Mouse (Mus musculus) adrenal gland, adult 18-20 months (tissue): Measurements from ENCODE around the gene Anapc16. TPM values are rescaled to one million over a fixed set of nuclear protein-coding genes. Genes with fewer than 3 reads are reported as not detected.
A peak's percentile ranks its signal among the peaks of the same experiment; 100 is the strongest.
"Not testable (repeated sequence)": the region's sequence is repeated elsewhere in the genome, so short reads cannot be mapped to it uniquely, and the experiment has no call there.

Source experiments
- DNase-seq, 2 experiments: peaks; one replicate each; pipeline ENCODE4 v3.0.0; 2021 to 2022; ENCODE audit warnings: low spot score in 2 of 2
- total RNA-seq, 2 experiments: library from RNA; stranded (reverse); gene quantifications; 1 replicate in 1 of 2; 2 replicates in 1 of 2; pipeline ENCODE4 v1.2.3; 2021

The Anapc16 gene
- total RNA-seq, 2 experiments from 2014 or later = 54.7 to 85.8 TPM

GRCm38 (mm10) chr10:60003213-60003752 is 348 bp upstream of the Anapc16 start:
- no peak for DNase-seq

- DNase-seq = no peak
Observed at GRCm38 (mm10) chr10:60002203-60002602, 732 bp downstream of the Anapc16 start.

GRCm38 (mm10) chr10:60001663-60002062 is 1.3 kb downstream of the Anapc16 start:
- DNase-seq = not testable (repeated sequence)

- DNase-seq = no peak
Observed at GRCm38 (mm10) chr10:59999057-59999456, 3.9 kb downstream of the Anapc16 start.

DNA sequence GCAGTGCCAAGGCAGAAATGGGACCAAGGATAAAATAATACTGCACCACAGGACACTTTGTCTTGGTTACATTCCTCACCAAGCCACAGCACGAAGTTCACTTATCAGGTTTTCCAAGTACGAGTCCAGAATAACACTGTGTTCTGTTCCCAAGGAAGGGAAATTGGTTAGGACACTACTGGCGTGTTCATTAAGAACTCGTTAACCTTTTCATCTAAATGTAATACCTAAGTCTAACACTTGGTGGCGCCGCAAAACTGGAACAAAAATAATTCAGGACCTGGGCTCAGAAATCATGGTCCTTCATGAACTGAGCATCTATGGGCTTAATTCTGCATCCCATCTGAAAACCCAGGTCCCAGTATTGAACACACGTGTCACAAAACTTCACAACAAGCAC is 5.3 kb downstream of the Anapc16 start:
- DNase-seq = peak in 1 of 2 experiments; percentile 59

DNA sequence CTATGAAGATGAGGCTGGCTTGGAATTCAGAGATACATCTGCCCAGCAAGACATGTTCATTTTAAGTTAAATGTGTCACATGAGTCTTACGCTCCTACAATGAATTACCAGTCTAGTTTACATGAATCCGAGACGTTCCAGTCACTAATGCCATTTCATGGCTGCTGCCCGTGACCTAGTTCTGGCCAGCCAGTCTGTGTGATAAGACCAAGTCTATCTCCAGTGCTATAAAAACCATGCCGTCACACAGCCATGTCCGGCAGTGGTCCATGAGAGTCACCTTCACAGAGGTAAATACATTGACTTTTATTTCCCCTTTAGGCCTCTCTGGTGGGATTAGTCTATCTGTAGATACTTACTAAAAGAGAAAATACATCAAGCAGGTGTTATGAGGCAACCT is 7.0 kb downstream of the Anapc16 start:
- DNase-seq = no peak

- DNase-seq = not testable (repeated sequence)
Observed at GRCm38 (mm10) chr10:59993813-59994212, 9.1 kb downstream of the Anapc16 start.

DNA sequence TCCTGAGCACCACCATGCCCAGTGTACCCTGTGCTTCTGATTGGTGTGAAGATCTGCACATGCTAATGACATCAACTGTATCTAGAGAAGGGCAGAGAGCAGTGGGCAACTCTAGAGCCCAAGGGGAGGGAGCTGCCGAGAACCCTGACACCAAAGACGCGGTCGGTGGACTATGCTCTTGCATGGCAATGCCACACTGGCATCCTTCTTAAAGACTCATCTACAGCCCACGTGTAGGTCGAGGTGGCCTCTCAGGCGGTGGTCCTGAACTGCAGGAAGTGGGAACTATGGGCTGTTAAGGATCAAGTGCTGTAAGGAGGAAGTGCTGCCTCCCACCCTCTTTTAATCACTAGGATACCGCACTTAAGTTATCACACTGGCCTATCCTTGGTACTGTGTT is 10.9 kb downstream of the Anapc16 start:
- no peak for DNase-seq

DNA sequence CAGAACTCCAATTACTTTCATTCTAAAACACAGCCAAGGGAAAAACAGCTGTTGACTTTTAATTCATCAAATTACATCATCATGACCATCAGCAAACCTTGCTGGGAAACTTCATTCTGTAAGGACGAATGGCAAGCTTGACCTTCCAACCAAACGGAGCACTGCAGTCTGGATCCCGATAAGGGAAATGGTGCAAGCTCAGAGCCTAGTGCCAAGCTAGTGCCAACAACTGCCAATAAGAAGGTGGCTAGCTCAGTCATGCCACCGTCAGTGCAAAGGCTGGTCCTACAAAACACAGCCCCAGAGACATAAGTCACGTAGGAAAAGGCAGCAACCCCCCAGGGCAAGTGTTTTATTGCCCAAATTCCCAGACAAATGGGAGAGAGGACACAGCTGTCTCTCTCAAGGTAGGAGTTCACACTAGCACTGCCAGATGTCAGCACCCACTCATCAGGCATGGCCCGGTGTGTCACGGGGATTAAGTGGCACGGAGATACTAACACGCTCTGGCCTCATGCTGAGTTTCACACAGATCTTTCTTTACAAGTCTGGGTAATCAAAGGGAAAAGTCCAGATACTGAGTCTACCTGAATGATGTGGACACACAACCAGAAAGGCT is 11.6 kb downstream of the Anapc16 start:
- no peak for DNase-seq

DNA sequence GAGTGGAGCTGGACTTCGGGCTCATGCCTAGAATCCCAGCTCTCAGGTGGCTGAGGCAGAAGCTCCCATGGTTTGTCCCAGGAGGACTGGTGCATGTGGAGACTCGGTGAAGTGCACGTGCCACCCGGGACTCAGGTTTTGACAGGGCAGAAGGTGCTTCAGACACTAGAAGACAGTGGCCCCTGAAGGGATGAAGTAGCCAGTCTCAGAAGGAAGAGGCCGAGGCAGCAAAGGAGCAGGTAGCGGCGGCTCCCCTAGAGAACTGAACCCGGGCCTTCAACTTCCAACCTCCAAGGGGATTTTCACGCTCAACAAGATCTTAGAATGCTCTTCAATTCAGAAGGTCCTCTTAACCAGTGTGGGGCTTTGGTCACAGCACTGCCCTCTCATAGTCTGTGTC is 12.5 kb downstream of the Anapc16 start:
- DNase-seq = no peak

DNA sequence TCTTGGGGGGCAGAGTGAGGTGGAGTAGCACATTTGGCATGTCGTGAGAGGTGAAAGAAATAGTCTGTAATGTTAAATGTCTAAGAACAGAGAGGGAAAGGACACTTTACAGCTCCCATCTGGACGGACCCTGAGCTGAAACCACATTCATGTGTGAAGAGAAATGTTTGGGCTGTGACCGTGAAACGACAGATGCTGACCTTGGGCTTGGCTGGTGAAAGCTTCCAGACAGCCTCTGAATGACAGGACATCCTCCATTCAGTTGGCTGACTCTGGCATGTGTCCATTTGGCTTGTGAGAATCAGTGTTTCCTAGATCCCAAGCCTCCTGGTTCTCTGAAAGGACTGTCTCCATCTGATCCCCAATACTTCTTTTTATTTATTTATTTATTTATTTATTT is 14.9 kb downstream of the Anapc16 start:
- no peak for DNase-seq

- DNase-seq = no peak
Observed at GRCm38 (mm10) chr10:59982379-59982873, 20.5 kb downstream of the Anapc16 start.

DNA sequence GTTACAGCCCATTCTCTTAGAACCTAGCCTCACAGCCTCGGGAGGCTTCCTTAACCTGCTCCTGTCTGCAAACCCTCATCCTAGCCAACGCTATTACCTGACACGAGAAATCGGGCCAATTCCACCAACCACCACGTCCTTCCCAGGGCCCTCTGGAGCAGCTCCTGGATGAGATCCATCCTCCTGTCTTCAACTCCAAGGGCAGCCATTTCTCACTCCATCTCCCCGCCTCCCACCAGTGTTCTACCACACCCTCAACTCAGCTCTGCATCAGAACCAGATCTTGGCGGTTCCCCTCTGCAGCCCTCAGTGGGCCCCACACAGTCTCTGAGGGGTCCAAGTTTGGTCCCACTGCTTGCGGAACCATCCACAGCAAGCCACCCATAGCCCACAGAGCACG is 21.1 kb downstream of the Anapc16 start:
- DNase-seq = no peak

DNA sequence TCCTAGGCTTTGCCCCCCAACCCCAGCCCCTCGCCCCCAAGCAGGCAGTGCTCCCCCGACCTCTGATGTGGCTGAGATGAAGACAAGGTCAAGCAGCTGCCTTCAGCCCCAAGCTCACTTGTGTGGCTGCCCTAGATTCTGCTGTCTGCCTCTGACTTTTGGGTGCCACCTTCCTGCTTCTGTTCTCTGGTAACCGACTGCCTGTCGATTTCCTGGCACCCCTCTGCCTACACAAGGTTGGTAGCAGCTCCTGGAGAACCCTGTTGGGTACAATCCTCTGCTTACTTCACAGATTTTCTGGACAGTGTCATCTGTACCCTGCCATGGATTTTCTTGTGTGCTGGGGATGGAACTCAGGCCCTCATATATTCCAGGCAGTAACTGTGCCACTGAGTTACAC is 21.6 kb downstream of the Anapc16 start:
- no peak for DNase-seq

DNA sequence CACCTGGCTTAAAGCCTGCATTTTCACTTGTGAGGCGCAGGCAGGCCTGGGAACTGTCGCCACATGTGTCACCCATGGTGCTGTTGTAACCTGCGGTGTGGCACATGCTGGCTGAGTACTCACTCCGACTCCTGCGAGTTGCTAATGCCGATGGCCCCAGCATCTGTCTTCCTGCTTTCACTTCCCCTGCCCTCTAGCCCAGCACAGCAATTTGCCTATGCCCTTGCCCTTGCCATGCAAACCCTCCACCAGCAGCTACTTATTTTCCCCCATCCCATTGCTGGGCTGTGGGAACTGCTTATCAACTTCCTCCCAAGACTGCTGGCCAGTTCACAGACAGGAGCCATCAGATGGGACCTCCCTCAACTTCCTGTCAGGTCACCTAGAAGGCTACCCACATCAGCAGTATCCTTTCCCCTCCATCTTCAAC is 22.1 kb downstream of the Anapc16 start:
- no peak for DNase-seq

DNA sequence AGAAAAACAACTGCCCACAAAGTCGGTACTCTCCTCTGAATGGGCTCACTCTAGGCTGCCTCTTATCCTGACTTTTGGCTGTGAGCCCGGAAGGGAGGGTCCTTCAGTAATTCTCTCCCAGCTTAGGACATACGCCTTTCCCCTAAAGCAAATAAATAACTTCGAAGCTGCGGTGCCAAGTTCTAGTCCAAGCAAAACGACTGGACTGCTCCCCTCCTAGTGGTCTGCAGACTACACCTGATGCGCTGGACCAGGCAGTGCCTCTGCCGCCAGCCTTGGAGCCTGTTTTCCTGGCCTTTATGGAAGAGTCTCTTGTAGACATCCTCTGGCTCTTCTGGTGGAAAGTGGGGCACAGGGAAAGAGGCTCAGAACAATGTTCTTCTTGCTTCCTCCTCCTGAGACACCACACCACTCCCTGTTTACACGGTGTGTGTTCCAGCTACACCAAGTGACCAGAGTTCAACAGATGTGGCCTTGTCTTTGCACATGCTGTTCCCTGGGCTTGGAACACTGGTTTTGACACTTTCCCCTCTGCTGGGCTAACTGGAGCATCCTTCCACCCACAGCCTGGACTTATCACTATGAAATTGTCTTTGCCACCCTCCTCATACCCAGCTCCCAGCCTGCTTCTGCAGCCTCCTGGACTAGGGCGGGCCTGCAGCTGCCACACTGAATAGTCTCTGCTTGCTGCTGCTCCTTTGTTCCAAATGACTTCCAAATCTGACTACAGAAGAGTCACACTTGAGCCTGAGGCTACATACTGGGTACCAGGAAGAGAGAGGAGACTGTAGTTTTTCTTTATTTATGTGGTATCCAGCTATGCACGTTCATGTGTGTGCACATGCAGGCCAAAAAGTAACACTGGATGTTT is 23.8 kb downstream of the Anapc16 start:
- DNase-seq = peak in 1 of 2 experiments; percentile 62

DNA sequence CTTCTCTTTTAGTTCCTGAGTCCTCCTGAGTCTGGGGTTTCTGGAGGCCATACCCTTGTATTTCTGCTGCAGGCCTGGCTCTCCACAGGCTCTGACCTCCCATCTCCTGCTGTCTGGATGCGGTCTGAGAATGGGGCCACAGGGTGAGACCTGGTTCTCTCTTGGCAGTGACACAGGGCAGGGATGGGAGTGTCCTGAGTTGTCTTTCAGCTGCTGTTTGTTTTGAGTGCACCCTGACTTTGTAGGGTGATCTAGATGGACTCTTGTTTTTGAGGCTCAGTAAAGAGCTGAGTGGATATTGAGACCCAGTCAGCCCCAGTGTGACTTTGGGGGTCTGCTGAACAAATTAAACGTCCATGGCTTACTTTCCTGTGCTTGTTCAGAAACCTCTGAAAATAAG is 24.5 kb downstream of the Anapc16 start:
- DNase-seq = no peak

GRCm38 (mm10) chr10:59977715-59978343 is 25.1 kb downstream of the Anapc16 start:
- no peak for DNase-seq

GRCm38 (mm10) chr10:59977141-59977540 is 25.8 kb downstream of the Anapc16 start:
- DNase-seq = no peak

DNA sequence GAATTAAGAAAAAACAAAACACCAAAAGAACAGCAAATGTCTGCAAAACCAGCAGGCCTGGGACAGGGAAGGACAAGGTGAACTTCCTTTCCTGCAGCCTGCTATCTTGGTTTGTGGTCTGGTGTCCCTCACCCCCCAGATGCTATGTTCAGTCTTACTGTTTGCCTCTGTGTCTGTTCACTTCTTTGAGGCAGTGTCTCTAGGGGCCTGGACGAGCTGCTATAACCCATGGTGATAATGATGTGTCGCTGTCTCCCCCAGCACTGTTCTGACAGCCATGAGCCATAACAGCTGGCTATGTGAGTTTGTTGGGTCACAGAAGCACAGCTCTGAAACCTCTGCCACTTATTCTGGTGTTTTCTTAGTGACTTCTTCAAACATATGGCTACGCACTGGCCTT is 28.1 kb downstream of the Anapc16 start:
- DNase-seq = no peak

GRCm38 (mm10) chr10:59974191-59974664 is 28.7 kb downstream of the Anapc16 start:
- peak in 1 of 2 experiments; percentile 51 for DNase-seq
